Mouse (Mus musculus): ENCODE measurements around the gene Hdac9.
"Not testable (repeated sequence)": the region's sequence is repeated elsewhere in the genome, so short reads cannot be mapped to it uniquely, and the experiment has no call there.

Gene Hdac9

GRCm38 (mm10) chr12:34040061-34040460 is 876.8 kb downstream of the Hdac9 start:
- DNase-seq, result no peak

- DNase-seq, result not testable (repeated sequence)
Observed at GRCm38 (mm10) chr12:34009796-34010195, 907.1 kb downstream of the Hdac9 start.

Measured in cerebellum, adult 9-10 months (tissue).